Mouse (Mus musculus) 3T3-L1 (cell line): ENCODE data around the gene Adh6b.
A peak's percentile ranks its signal among the peaks of the same experiment; 100 is the strongest.

Experiments used
- DNase-seq: peaks from one replicate; pipeline ENCODE4 v3.0.0-alpha.2; 2015; ENCODE audit warnings: low read depth, low spot score

The Adh6b gene

DNA sequence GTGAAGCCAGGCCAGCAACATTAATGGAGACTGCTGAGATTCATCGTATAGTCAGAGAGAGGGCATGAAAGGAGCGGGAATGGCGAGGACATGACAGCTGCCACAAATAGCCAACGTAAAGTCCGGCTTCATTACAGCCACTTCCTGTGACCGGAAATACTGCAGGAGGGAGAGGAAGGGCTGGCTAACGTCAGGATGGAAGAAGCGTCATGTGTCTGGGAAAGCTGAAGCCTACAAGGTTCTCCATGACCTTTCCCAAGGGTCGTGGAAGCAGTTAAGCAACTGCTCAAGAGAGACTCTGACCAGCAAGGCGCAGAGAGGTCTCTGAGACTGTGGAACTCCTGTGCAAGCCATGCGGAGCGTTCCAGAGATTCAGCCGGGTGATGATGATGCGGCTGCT lies at the start of gene Adh6b:
Adh6b (plus strand) TSS at position 305 of the 400 bp plus-strand sequence.
- no peak for DNase-seq

DNA sequence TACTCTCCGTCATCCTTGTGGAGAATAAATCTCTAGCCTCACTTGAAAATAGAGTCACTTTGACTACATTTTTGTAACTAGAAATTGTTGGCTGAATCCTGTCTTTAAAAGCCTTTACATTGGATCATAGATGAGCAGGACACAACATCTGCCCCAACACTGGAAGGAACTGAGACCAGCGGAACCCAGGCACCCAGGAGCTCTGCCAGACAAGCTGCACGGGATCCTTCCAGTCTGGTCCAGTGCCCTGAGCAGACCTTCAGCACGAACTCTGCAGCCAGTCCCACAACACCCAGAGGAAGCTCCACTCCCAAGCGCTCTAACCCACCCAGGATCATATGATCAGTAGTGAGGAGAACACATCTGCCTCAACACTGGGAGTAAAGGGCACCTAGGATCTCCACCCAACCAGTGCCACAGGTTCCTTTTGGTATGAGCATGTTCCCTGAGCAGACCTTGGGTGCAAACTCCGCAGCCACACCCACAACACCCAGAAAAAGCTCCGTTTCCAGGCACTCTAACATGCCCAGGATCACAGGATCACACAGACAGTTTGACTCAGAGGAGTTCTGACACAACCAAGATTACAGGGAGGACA lies 48.2 kb upstream of the Adh6b start:
- no peak for DNase-seq

DNA sequence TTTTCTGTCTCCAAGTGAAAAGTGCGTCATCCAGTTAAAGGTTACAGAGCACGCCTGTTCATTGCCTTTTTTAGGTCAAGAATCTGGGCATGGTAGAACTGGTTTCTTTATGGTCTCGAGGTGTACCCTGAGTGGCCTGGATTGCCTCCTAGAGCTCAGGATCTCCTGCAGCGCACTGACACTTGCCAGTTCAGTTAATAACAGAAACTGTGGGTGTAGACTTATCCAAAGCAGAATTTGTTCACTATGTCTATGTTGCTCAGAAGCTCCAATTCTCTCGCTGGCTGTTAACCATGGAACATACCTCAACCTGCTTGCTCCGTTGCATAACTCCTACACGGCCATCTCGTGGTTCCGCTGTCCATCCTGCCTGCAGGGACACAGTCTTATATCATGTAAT lies 41.4 kb upstream of the Adh6b start:
- no peak for DNase-seq

DNA sequence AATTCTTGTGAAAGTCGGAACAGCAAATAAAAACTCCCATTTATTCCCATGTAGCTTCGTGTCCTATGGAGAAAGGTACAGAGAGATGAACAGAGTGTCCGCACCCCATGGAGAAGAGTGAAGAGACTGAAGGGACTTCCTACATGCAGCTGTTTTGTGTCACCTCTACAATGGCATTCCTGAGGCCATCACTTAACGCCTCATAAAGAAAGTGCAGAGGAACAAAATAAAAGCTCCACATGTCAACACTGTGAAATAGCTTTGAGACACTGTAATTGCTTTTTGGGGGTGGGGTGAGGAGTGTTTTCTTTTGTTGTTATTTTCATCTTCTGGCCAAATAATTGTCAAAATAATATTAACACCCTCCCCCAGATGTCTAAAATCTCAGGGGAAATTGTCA lies 38.9 kb upstream of the Adh6b start:
- DNase-seq = no peak

DNA sequence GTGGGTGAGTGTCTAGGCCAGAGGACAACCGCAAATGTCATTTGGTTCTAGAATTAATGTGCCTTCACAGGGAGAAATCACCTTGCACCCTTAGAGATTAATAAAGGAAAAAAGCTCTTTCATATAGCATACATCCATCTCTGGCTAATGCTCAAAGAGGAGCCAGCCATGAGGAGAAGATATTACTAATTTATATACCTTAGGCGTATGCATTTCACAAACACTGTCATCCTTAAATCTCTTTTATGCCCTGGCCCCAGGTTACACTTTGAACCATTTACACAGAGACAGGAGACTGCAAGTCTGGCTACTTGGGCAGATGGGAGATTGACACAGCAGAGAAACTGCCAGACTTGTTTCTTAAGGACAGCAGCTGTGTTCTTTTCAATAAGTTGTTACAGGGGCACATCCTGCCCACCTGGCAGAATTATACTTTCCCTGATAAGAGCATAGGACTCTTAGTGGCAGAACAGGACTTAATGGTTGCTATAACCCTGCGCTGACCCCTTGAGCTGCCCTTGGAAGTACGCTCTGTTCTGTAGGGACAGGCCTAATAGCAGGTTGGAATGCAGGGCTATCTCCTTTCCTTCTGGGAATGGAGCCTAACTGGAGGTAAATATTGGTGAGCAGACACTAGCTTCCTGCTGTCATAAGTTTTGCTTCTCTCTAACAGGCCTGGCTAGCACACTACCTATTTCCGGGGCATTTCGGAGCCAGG lies 37.6 kb upstream of the Adh6b start:
- DNase-seq = peak; percentile 5

DNA sequence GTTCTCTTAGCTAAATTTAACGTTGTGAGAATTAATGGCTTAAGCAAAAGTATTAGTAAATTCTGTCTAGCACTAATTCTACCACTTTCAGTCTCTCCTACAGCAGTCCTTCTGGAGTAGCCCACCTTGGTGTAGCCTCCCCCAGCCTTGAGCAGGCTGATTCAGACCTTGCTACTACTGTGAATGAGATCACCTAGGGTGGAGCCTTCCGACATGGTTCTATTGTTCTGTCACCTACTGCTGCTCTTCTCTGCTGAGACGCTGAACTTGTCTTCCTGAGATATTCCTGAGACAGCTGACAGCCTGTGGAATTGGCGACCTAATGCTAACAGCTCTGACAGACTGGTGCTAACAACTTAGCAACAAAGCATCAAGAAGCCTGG lies 37.1 kb upstream of the Adh6b start:
- DNase-seq = no peak

DNA sequence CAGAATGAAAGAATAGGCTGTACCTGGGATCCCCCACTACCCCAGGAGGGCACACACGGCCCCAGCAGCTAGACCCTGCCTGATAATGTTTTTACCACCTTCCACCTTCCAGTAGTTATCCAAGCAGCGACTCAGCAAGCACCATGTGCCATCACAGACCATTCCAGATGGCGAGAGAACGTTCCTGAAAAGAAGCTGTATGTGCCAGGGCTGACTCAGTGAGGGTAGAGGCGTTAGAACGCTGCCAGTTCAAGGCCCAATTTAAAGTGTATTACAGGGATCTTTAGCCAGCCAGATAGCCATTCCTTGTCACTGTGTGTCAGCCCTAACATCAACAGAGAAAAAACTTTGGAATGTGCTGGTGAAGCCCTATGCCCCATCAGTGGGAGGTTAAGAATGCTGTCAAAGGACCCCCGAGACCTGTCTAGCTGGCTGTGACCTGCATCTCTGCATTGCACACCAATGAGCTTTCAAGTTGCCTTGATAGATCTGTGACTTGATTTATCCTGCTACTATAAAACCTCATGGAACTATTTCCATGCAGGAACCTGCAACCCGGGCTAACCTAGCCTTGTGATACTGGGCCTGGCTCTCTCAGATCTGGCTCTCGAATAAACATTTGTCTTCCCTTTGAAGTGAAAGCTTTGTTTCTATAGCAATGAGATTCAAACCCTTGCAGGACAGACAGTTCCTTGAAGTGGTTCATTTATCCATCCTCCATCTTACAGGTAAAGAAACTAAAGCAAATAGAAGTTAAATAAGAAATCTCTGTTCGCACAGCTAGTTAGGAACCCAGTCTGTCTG lies 35.9 kb upstream of the Adh6b start:
- DNase-seq = peak; percentile 53

DNA sequence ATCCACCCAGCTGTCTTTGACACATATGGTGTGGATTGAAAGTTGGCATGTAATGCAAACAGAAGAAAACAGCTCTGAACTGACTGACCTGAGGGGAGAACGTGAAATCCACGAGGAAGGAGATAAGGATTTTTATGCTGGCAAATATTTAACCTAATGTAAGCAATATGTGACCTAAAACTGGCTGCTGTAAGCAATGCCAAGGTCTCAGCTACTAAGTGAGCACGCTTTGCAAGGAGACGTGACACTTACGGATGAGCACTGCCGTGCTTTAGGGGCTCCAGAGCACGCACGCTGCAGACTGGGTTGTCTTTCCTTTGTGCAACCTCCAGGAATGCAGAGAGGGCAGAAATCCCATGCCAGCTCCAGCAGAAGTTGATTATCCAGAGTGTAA lies 35.3 kb upstream of the Adh6b start:
- DNase-seq = peak; percentile 15

DNA sequence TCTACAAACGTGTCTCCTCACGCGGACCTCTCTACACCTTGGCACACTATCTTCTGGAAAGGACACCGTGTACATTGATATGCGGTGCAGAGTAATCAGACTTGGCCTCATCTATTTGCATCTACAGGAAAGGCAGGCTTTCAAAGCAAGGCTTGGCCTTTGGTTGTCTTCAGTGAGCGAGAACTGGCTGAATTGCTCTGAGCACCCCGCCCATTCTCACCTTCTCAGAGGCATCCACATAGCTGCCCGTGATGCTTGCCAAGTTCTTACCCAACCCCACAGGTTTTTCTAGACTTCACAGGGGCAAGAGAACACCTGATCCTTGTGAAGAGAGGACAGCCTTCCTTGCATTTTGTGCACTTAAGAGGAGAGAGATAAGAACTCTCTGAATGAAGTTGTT lies 31.7 kb upstream of the Adh6b start:
- DNase-seq = no peak

DNA sequence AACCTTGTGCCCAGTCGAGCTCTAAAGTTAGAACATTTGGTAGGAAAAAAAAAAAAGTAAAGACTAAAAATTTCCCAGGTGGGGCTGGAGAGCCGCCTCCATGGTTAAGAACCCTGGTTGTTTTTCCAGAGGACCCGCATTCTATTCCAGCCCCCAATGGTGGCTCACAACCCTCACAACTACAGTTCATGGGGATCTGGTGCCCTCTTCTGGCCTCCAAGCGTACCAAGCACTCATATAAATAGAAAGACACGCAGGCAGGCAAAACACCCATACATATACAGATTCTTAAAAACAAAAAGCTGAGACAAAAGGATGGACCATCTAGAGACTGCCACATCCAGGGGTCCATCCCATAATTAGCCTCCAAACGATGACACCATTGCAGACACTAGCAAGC lies 30.6 kb upstream of the Adh6b start:
- DNase-seq = peak; percentile 6

DNA sequence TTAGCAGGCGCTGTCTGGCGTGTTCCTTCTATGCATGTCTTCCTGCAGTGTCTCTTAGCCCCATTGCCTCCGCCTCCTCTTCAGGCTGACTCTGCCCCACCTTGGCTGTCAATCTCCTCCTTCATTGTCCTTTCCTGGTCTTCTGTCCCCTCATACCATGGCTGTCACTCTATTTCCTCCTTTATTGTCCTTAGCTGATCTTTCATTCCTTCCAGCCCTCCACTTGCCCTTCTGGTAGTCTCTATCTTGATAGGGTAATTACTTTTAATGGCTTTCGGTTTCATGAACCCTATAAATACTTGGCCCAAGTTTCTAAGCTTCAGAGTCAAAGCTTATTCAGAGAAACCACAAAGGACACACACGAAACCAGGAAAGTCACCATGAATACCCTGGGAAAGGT lies 28.6 kb upstream of the Adh6b start, which contains the start of gene Adh6a:
Adh6a (plus strand) TSS at position 322 of the 400 bp plus-strand sequence.
- DNase-seq = no peak

DNA sequence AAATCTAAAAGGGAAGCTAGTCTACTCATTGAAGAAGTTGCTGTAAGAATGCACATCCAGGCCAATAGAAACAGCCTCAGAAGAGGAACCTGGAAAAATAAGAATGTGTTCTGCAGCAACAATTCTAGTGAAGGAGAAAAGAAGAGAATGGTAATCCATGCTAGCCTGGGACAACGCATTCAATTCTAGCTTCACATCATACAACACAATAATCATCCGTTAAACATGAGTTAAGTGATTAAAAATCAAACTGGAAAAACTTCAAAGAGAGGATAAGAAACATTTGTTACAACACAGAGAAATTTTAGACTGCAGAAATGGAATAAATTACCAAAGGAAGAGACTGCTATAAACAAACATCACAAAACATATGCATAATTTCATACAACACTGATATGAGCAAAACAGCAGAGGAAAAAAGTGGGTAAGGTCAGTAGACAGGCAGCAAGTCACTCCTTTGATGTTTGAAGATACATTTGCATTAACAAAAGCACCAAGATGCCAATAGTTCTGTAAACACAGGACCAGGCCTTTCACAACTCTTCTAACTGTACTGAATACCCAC lies 24.6 kb upstream of the Adh6b start:
- DNase-seq = no peak

DNA sequence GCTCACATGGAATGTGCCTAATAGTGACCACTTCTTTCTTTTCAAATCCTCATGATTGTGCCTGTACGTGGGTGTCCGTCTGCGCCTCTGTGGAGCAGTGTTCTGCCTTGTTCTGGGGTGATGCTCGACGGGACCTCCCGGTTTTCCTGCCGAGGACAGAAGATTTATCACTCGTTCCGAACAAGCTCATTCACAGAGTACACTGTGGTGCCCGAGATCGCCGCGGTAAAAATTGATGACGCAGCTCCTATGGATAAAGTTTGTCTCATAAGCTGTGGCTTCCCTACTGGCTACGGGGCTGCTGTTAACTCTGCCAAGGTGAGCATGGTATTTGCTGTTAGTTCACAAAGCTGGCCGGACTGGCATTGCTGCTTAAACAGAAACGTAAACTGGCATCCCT lies 16.6 kb upstream of the Adh6b start:
- DNase-seq = no peak

DNA sequence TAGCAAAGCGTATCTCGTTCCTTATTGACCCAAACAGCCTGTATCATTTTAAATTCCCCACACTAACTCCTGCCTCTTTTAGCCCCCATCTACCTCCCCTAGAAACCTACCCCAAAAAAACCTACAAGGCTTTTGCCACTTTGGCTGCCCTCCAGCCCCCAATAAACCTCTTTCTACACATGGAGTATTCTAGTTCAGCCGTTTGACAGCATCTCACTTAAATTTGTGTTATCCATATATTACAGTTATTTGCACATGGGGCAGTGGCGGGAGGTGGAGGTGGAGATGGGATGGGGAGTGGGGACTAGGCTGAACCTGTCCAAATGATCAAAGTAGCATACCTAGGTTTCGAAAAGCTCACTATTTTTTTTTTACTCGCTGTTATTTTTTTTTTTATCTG lies 16.1 kb upstream of the Adh6b start:
- DNase-seq = no peak

DNA sequence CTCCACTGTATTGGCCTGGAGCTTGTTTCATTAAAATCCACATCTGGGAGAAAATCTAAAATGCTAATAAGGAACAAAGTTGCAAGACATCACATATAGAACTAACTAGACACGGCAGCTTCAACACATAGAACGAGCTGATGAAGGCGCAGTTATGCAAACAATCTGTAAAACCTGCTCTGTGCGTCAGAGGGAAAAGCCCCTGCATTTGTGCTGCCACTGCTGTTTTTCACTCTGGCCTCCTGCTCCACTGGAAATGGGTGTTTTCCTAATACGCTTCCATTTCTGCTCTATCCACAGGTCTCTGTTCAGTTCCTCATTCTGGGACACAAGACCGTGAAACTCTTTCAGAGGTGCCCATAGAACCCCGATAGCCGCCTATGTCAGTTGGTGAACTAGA lies 7.7 kb upstream of the Adh6b start:
- DNase-seq = no peak

DNA sequence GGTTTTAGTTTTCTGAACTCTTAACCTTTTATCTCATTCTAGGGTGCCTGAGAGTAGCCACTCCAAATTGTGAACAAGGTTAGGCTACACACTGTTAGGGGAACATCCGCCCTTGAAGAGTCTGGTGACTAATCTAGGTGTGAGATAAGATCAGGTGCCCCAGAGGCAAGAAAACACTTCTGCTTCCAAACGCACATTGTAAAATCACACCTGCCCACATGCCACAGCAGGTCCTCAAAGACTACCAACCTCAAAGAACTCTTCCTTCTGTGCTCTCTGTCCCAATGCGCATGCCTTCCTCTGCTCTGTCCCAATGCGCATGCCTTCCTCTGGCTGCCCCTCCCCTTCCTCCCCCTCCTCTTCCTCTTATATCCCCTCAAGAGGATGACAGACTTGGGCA lies 7.3 kb upstream of the Adh6b start:
- DNase-seq = no peak

DNA sequence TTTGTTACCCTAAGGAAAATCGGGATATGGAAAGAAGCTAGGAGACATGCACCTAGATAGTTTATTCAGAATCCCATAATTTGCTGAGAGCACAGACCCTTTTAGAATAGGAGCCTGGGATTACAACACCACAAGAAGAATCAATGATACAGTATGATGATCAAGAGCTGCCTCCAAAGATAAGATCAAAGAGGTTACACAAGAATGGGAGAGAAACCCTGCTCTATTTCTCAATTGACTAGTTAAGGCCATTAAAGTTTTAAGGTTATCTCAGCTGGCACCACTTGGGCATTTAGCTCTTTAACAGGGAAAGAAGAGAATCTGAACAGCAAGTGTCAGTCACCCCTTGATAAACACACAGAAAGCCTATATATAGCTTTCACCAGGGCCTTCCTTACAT lies 6.0 kb upstream of the Adh6b start:
- no peak for DNase-seq

DNA sequence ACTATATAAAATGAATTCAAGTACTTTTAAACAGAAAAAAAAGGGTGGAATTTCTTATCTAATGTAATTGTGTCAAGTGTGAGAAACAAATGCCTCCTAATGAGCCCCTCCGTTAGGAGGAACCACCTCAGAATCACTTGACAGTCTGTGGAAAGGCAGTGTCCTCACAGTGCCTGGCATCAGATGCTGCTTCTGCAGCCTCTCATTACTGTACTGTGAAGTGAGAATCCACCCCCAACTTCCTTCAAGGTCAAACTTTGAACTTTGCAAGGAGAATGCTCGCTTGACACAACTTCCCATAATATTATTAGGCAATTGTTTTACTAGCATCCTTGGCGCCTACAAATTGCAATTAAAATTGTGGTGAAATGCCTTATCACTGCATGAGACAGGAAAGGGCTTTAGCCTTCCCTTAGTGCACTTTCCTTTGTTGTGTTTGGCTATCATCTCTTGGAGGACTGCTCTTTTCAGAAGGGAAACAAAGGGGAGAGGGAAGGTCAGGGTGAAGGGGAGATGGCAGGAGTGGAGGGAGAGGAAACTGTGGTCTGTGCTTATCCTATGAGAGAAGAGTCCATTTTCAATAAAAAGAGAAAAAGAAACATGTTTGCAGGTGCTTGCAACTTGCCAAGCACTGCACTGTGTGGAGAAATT lies 5.3 kb upstream of the Adh6b start:
- DNase-seq = no peak

DNA sequence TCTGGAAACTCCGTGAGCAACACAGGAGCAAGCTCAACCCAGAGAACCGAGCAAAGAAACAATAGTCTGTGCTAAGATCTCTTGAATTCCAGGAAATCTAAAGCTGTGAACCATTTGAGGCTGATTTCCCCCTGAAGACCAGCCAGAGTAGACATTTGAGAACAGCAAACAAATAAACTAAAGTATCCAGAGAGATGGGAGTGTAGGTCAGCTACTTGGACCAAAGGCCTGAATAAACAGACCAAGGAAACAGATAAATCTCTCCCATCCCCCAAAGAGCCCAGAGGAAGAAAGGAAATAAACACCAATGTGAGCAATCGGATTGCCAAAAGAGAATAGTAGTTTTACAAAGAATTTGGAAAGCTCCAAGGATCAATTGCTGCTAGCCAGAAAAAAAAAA lies 5.5 kb downstream of the Adh6b start:
- DNase-seq = no peak

DNA sequence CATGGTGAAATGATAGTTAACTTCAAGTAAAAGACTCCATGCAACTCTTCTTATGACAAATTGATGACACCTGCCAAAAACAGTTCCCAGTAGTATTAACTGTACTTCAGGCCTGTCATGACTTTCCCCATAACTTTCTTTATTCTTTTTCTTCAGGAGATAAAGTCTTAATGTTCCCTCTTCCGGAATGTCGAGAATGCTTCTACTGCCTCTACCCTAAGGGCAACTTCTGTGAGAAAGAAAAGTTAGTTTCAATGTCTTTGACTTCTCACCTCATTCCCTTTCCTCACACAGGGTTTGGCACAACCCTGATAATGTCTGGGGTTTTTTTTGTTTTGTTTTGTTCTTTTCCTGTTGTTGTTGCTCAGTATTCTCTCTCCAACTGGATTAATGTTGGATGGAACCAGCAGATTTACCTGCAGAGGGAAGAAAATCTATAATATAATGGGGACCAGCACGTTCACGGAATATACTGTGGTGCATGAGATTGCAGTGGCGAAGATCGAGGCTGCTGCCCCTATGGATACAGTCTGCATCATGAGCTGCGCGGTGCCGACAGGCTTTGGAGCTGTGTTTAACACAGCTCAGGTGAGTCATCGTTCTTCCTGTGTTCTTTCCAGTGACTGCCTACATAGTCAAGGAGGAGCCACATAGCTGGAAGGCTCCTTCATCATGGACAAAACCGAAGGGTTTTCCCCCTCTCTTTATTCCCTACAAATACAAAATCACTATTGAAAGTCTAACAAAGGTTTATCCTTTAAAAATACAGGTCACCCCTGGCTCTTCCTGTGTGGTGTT lies 10.6 kb downstream of the Adh6b start:
- peak; percentile 7 for DNase-seq

DNA sequence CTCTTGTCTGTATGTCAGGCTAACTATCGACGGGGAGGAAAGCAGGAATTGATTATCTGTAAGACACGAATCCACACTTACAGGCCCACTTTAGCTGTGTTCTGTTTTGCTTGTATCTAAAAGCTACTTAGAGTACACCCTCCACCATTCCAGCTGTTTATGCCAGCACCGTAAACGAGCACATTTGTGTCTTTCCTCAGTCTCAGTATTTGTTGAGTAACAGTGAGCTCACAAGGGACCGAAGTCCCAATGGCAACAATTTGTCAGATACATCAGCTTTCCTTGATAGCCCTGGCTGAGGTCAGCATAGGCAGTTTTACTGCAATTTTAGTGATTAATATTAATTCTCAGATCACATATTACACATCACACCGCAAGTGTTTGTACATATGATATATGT lies 17.3 kb downstream of the Adh6b start:
- no peak for DNase-seq
